Mouse (Mus musculus): Measurements from ENCODE around the gene Arfgef2. TPM values are rescaled to one million over a fixed set of nuclear protein-coding genes. Genes with fewer than 3 reads are reported as not detected.

Gene Arfgef2
- 10 to 100 TPM; 16.0 to 17.9 TPM for polyA plus RNA-seq (2017; shearing (Covaris generic))

DNA sequence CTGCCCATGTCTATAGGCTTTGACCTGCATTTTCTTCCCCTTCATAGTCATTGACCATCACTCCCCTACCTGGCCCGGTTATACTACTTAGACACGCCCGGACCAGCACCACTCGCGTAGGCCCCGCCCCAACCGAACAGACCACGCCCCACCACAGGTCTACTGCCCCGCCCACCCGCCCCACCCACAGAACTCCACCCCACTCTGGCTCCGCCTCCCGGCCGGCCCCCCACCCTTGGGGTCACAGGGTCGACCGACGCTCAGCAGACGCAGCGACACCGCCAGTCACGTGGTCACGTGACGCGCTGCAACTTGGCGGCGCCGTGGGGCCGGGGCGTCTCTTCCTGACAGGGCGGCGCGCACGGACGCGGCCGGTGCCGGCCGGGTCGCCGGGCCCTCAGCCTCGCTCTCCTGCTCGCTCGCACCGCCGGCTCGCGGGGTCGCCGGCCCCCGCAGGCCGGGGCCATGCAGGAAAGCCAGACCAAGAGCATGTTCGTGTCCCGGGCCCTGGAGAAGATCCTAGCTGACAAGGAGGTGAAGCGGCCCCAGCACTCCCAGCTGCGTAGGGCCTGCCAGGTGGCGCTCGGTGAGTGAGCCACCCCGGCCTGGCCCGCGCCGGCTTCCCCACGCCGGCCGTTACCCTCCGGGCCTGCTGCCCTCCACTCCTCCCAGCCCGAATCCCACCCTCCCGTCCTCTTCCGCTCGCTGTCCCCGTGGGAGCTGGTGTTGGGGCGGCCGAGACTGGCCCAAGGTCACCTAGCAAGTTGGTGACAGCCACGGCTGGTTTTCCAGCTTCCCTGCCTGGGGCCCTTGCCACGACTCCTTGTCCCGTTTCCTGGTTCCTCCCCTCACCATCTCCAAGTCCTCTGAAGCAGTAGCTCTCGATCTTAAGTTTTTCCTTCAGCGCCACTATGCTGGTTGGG lies at the start of gene Arfgef2:
Gene Arfgef2, plus strand, starts transcription at position 339 of the 923 bp plus-strand sequence.

GRCm38 (mm10) chr2:166792355-166792754 lies 13.0 kb upstream of the Arfgef2 start, which contains the start of gene Trp53rkb:
TSS of gene Trp53rkb (plus strand) at chr2:166792531.

GRCm38 (mm10) chr2:166905711-166906522 lies 100.5 kb downstream of the Arfgef2 start, which contains the start of gene Cse1l:
TSS of gene Cse1l (plus strand) at chr2:166906040.

Other genes starting within 250 kb of the Arfgef2 start
- 100 to 1,000 TPM; 112 to 176 TPM for gene Prex1, start 91.8 kb upstream of the Arfgef2 start, polyA plus RNA-seq (2017; shearing (Covaris generic))
- gene Trp53rkb, start 13.1 kb upstream of the Arfgef2 start, polyA plus RNA-seq (2017; shearing (Covaris generic)), result 10 to 100 TPM in 1 of 2 experiments, 1 to 10 TPM in 1; 6.3 to 15.7 TPM
- gene Cse1l, start 100.5 kb downstream of the Arfgef2 start, polyA plus RNA-seq (2017; shearing (Covaris generic)), result 10 to 100 TPM; 57.2 to 80.2 TPM
- gene Stau1, start 190.7 kb downstream of the Arfgef2 start, polyA plus RNA-seq (2017; shearing (Covaris generic)), result 10 to 100 TPM; 77.8 to 82.5 TPM
- gene Ddx27, start 209.6 kb downstream of the Arfgef2 start, polyA plus RNA-seq (2017; shearing (Covaris generic)), result 10 to 100 TPM; 82.9 to 92.2 TPM

Measured in inflammation-experienced regulatory T-cells (primary cell).